12 mouse cellular contexts compared by ENCODE assay signal in genomic region chr15:12245580-12246359, GRCm38 (mm10). TPM values are rescaled to one million over a fixed set of nuclear protein-coding genes. Genes with fewer than 3 reads are reported as not detected.
DNase-seq lines count a peak whose midpoint lies in the region; ATAC-seq and TF ChIP-seq lines count a peak whose summit lies in the region.
"Had no signal": no experiment of that assay in that cellular context is flagged by ENCODE, and none has a peak within 500 bp of the region (broad histone marks: within the 10 kb centered on the region; RNA-seq: fewer than 3 reads in every experiment).

No protein-coding gene starts in this region.

- peak overlapping the region; percentile 34 for H3K4me2 ChIP-seq in heart, embryonic 13.5 days
- H3K4me2 ChIP-seq in liver, postnatal 0 days (ENCODE audit: low read depth, low read length), result peak overlapping the region; percentile 39
- no peak overlapping the region for H3K4me2 ChIP-seq in forebrain, postnatal 0 days (ENCODE audit: low read depth)
- H3K4me2 ChIP-seq: embryonic facial prominence, embryonic 12.5 days; midbrain, embryonic 13.5 days had no signal

- TF ChIP-seq CTCF in liver, postnatal 0 days (IDR thresholded peaks at IDR 0.05; ENCODE audit: low read depth), result no peak
- no peak for TF ChIP-seq CTCF in forebrain, postnatal 0 days (IDR thresholded peaks at IDR 0.05; ENCODE audit: low read depth)

- H3K36me3 ChIP-seq in heart, embryonic 13.5 days, result peaks cover 31% of the 10 kb centered on the region
- peaks cover 24% of the 10 kb centered on the region for H3K36me3 ChIP-seq in liver, postnatal 0 days (replicated peaks; ENCODE audit: insufficient read depth, low read length)
- H3K36me3 ChIP-seq in forebrain, postnatal 0 days (ENCODE audit: insufficient read depth), result peaks cover 23% of the 10 kb centered on the region

- DNase-seq in frontal cortex, postnatal 10 days (ENCODE audit: low spot score in 2 of 2), result no peak
- peak; percentile 34 to 69 for DNase-seq in left cerebral cortex, postnatal 14 days (ENCODE audit: low spot score in 2 of 2)
- DNase-seq in left cerebral cortex, postnatal 4 days, result no peak
- DNase-seq in liver, postnatal 0 days, result no peak
- no peak for DNase-seq in lung, postnatal 36 days
- no peak for DNase-seq in forebrain, postnatal 0 days
- DNase-seq: gastrocnemius, postnatal 36 days; kidney, adult 18-20 months had no signal

- peak; percentile 76 for ATAC-seq in frontal cortex, adult (ENCODE audit: low TSS enrichment)
- ATAC-seq in heart, embryonic 13.5 days (ENCODE audit: extremely low read depth, insufficient number of reproducible peaks, low FRiP score, low TSS enrichment), result no peak
- ATAC-seq in liver, postnatal 0 days, result peak; percentile 78
- ATAC-seq in forebrain, postnatal 0 days, result no peak

- 19% methylated on average over 6 of the region's 6 CpGs for WGBS in heart, embryonic 13.5 days
- WGBS in liver, postnatal 0 days (ENCODE audit: insufficient replicate concordance), result 36% methylated on average over 6 of the region's 6 CpGs
- 75% methylated on average over 6 of the region's 6 CpGs for WGBS in forebrain, postnatal 0 days

- intact Hi-C loops in left cerebral cortex, postnatal 14 days (cut with DNase I), result loop anchor here (5.0 kb wide), 1 partner anchor 38 kb away; the partner anchor contains the start of gene Mtmr12
- intact Hi-C loops in left cerebral cortex, postnatal 4 days (cut with DNase I), result no loop called here

- no peak overlapping the region; the same call in 1 of the 2 replicates for H3K9ac ChIP-seq in heart, embryonic 13.5 days
- H3K9ac ChIP-seq in liver, postnatal 0 days (replicated peaks), result no peak overlapping the region
- no peak overlapping the region for H3K9ac ChIP-seq in forebrain, postnatal 0 days
- H3K9ac ChIP-seq: embryonic facial prominence, embryonic 12.5 days; midbrain, embryonic 13.5 days had no signal

- H3K4me3 ChIP-seq in heart, embryonic 13.5 days, result no peak overlapping the region
- H3K4me3 ChIP-seq in liver, postnatal 0 days (ENCODE audit: low read depth, low read length), result no peak overlapping the region
- H3K4me3 ChIP-seq in forebrain, postnatal 0 days (ENCODE audit: low read depth, low read length), result no peak overlapping the region
- H3K4me3 ChIP-seq: embryonic facial prominence, embryonic 12.5 days; midbrain, embryonic 13.5 days had no signal

- peak overlapping the region; percentile 91 for H3K27ac ChIP-seq in heart, embryonic 13.5 days (replicated peaks)
- peak overlapping the region; percentile 81 for H3K27ac ChIP-seq in liver, postnatal 0 days (ENCODE audit: low read depth)
- no peak overlapping the region for H3K27ac ChIP-seq in forebrain, postnatal 0 days (ENCODE audit: low read depth, low read length)
- H3K27ac ChIP-seq: embryonic facial prominence, embryonic 12.5 days; midbrain, embryonic 13.5 days had no signal

- peaks cover 53% of the 10 kb centered on the region for H3K4me1 ChIP-seq in heart, embryonic 13.5 days
- peaks cover 8% of the 10 kb centered on the region; the same call in 1 of the 2 replicates for H3K4me1 ChIP-seq in liver, postnatal 0 days (ENCODE audit: insufficient read depth)
- H3K4me1 ChIP-seq in forebrain, postnatal 0 days (ENCODE audit: insufficient read depth), result no peaks in the 10 kb centered on the region
- H3K4me1 ChIP-seq: embryonic facial prominence, embryonic 12.5 days had no signal

- no peaks in the 10 kb centered on the region for H3K27me3 ChIP-seq in heart, embryonic 13.5 days (replicated peaks)
- no peaks in the 10 kb centered on the region for H3K27me3 ChIP-seq in liver, postnatal 0 days (ENCODE audit: insufficient read depth, low read length)
- no peaks in the 10 kb centered on the region for H3K27me3 ChIP-seq in forebrain, postnatal 0 days (ENCODE audit: insufficient read depth, low read length)
- H3K27me3 ChIP-seq: embryonic facial prominence, embryonic 12.5 days; midbrain, embryonic 13.5 days had no signal

- peak; percentile 73 for TF ChIP-seq EP300 in liver, postnatal 0 days (IDR thresholded peaks at IDR 0.05; ENCODE audit: low read depth)

- H3K9me3 ChIP-seq in heart, embryonic 13.5 days, result no peaks in the 10 kb centered on the region
- no peaks in the 10 kb centered on the region for H3K9me3 ChIP-seq in liver, postnatal 0 days (ENCODE audit: low read length)
- H3K9me3 ChIP-seq in forebrain, postnatal 0 days (ENCODE audit: low read length), result no peaks in the 10 kb centered on the region
- H3K9me3 ChIP-seq: embryonic facial prominence, embryonic 12.5 days; midbrain, embryonic 13.5 days had no signal

RNA-seq across cellular contexts. Expression of gene Mtmr12, which starts 40.9 kb away (rescaled TPM):
- total RNA-seq in left cerebral cortex, postnatal 14 days (2021), result 10 to 100 TPM; 20.4 to 31.3 TPM
- 10 to 100 TPM; 15.5 to 16.1 TPM for total RNA-seq in left cerebral cortex, postnatal 4 days (2021)
- 11.4 and 12.0 TPM in 2 replicates for polyA plus RNA-seq in heart, embryonic 13.5 days (2015; fragmentation: Nextera tagmentation; extraction: Ambion mirVana)
- polyA plus RNA-seq in liver, postnatal 0 days (2015; fragmentation: Nextera tagmentation; extraction: Ambion mirVana), result 3.9 and 4.0 TPM in 2 replicates
- total RNA-seq in forebrain, postnatal 0 days (2014; rRNA removed), result 10.0 and 13.1 TPM in 2 replicates
- 4.3 and 5.5 TPM in 2 replicates for polyA plus RNA-seq in forebrain, postnatal 0 days (2015; fragmentation: Nextera tagmentation; extraction: Ambion mirVana)

Comparison
In these comparisons a context has a peak if more than half of its experiments do, and no peak if none do; other contexts are left out.
1. DNase-seq: peak in left cerebral cortex, postnatal 14 days (2 of 2); none in frontal cortex, postnatal 10 days (0 of 2), left cerebral cortex, postnatal 4 days (single experiment), liver, postnatal 0 days (single experiment), lung, postnatal 36 days (single experiment) and forebrain, postnatal 0 days (single experiment).
2. ATAC-seq: peak in frontal cortex, adult (single experiment) and liver, postnatal 0 days (single experiment); none in heart, embryonic 13.5 days (single experiment) and forebrain, postnatal 0 days (single experiment).